Mouse (Mus musculus): ENCODE results near the gene Samd5. TPM values are rescaled to one million over a fixed set of nuclear protein-coding genes. Genes with fewer than 3 reads are reported as not detected.

Samd5 gene
- polyA plus RNA-seq, 1 experiment: 0.50 TPM

GRCm38 (mm10) chr10:9676418-9676786 lies 1.4 kb upstream of the Samd5 start:
- no peaks in the 10 kb centered on the region for H3K27me3 ChIP-seq (replicated peaks; ENCODE audit: control insufficient read depth, insufficient read depth, low read length)
- no peaks in the 10 kb centered on the region for H3K4me1 ChIP-seq (ENCODE audit: control insufficient read depth, insufficient read depth, low read length)
- no peak overlapping the region for H3K27ac ChIP-seq (ENCODE audit: insufficient read depth, low read depth, low read length)
- no peak for TF ChIP-seq CTCF (conservative IDR thresholded peaks at IDR 0.05; ENCODE audit: insufficient read depth, insufficient read length, low read depth, low read length)
- no peak for TF ChIP-seq POLR2A (IDR thresholded peaks at IDR 0.05; ENCODE audit: low read depth, low read length)
- DNase-seq: no peak
- 20% methylated on average over 7 of the region's 7 CpGs for WGBS
- no peak overlapping the region for H3K4me3 ChIP-seq (ENCODE audit: insufficient read depth, low read depth, low read length)
- no peaks in the 10 kb centered on the region for H3K36me3 ChIP-seq (ENCODE audit: control insufficient read depth, insufficient read depth, low read length)

- Histone ChIP-seq H3K27me3 (replicated peaks; ENCODE audit: control insufficient read depth, insufficient read depth, low read length) (no peaks in the 10 kb centered on the region), H3K4me3 (ENCODE audit: insufficient read depth, low read depth, low read length) (peak overlapping the region; percentile 52), H3K36me3 (ENCODE audit: control insufficient read depth, insufficient read depth, low read length) (no peaks in the 10 kb centered on the region), H3K27ac (ENCODE audit: insufficient read depth, low read depth, low read length) (no peak overlapping the region), H3K4me1 (ENCODE audit: control insufficient read depth, insufficient read depth, low read length) (no peaks in the 10 kb centered on the region)
- TF ChIP-seq CTCF (conservative IDR thresholded peaks at IDR 0.05; ENCODE audit: insufficient read depth, insufficient read length, low read depth, low read length) (no peak), POLR2A (IDR thresholded peaks at IDR 0.05; ENCODE audit: low read depth, low read length) (no peak)
- WGBS: 16% methylated on average over 36 of the region's 36 CpGs
- no peak for DNase-seq
These were observed 776 bp upstream of the Samd5 start for GRCm38 (mm10) chr10:9675550-9676417.

DNA sequence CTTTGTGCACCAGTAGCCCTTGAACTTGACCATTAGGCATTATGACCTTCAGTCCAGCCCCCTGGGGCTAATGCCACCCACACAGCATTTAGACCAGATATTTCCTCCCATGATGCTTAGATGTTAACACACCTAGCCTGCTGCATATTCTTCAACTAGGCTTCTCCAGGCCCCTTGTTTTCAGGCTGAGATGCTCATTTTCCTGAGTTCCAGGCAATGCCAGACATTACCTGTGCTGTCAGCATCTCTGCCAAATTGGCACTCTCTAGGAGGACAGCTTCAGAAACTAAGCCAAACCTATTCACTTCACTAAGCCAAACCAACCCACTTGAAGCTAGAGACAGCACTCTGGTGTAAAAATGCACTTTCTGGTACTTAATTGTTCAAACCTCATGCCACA lies 1.7 kb downstream of the Samd5 start:
- no peak overlapping the region for H3K4me3 ChIP-seq (ENCODE audit: insufficient read depth, low read depth, low read length)
- DNase-seq: no peak
- H3K4me1 ChIP-seq (ENCODE audit: control insufficient read depth, insufficient read depth, low read length): no peaks in the 10 kb centered on the region
- no peak for TF ChIP-seq CTCF (conservative IDR thresholded peaks at IDR 0.05; ENCODE audit: insufficient read depth, insufficient read length, low read depth, low read length)
- TF ChIP-seq POLR2A (IDR thresholded peaks at IDR 0.05; ENCODE audit: low read depth, low read length): no peak
- no peaks in the 10 kb centered on the region for H3K36me3 ChIP-seq (ENCODE audit: control insufficient read depth, insufficient read depth, low read length)
- H3K27ac ChIP-seq (ENCODE audit: insufficient read depth, low read depth, low read length): no peak overlapping the region
- no peaks in the 10 kb centered on the region for H3K27me3 ChIP-seq (replicated peaks; ENCODE audit: control insufficient read depth, insufficient read depth, low read length)

DNA sequence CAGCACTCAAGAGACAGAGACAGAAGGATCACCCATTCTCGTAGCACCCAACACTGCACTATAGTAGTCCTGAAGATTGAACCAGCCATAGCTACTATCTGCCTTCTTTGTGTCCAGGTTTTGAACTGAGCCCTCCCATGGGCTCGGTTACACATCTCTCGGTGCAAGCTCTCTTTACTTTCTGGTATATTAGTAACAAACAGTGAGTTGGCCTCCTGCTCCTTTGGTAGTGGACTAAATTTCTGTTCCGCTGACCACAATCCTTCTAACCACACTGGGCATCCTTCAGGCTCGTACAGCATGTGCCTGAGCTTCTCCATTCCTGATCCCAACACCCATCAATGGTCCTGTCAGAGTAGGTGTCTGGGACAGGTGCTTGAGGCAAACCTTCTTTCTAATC lies 2.3 kb downstream of the Samd5 start:
- H3K36me3 ChIP-seq (ENCODE audit: control insufficient read depth, insufficient read depth, low read length): no peaks in the 10 kb centered on the region
- no peaks in the 10 kb centered on the region for H3K27me3 ChIP-seq (replicated peaks; ENCODE audit: control insufficient read depth, insufficient read depth, low read length)
- no peak for TF ChIP-seq CTCF (conservative IDR thresholded peaks at IDR 0.05; ENCODE audit: insufficient read depth, insufficient read length, low read depth, low read length)
- TF ChIP-seq POLR2A (IDR thresholded peaks at IDR 0.05; ENCODE audit: low read depth, low read length): no peak
- no peak overlapping the region for H3K27ac ChIP-seq (ENCODE audit: insufficient read depth, low read depth, low read length)
- no peak for DNase-seq
- 96% methylated on average over 5 of the region's 5 CpGs for WGBS
- no peak overlapping the region for H3K4me3 ChIP-seq (ENCODE audit: insufficient read depth, low read depth, low read length)
- no peaks in the 10 kb centered on the region for H3K4me1 ChIP-seq (ENCODE audit: control insufficient read depth, insufficient read depth, low read length)

DNA sequence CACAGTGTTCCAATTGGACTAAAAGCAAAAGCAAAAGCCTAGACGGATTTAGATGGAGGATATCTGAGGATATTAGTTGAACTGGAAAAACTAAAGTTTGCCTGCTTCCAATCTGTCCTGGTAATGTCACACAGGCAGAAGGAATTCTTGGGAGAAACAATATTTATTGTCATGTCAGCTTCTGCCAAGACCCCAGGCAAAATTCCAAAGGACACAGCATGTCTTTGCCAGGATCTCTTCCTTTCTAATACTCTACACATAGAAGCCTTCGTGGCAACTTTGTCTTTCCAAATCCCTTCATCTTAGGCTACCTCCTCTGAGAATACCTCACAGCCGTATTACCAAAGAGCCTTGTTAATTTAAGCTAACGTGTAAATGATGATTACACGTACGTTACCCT lies 4.7 kb downstream of the Samd5 start:
- Histone ChIP-seq H3K4me3 (ENCODE audit: insufficient read depth, low read depth, low read length) (no peak overlapping the region), H3K4me1 (ENCODE audit: control insufficient read depth, insufficient read depth, low read length) (no peaks in the 10 kb centered on the region), H3K27me3 (replicated peaks; ENCODE audit: control insufficient read depth, insufficient read depth, low read length) (no peaks in the 10 kb centered on the region), H3K27ac (ENCODE audit: insufficient read depth, low read depth, low read length) (no peak overlapping the region), H3K36me3 (ENCODE audit: control insufficient read depth, insufficient read depth, low read length) (no peaks in the 10 kb centered on the region)
- no peak for DNase-seq
- TF ChIP-seq POLR2A (IDR thresholded peaks at IDR 0.05; ENCODE audit: low read depth, low read length): no peak
- no peak for TF ChIP-seq CTCF (conservative IDR thresholded peaks at IDR 0.05; ENCODE audit: insufficient read depth, insufficient read length, low read depth, low read length)
- 78% methylated on average over 6 of the region's 6 CpGs for WGBS

GRCm38 (mm10) chr10:9668791-9669190 lies 6.2 kb downstream of the Samd5 start:
- DNase-seq: no peak
- Histone ChIP-seq H3K4me1 (ENCODE audit: control insufficient read depth, insufficient read depth, low read length) (no peaks in the 10 kb centered on the region), H3K27ac (ENCODE audit: insufficient read depth, low read depth, low read length) (no peak overlapping the region), H3K27me3 (replicated peaks; ENCODE audit: control insufficient read depth, insufficient read depth, low read length) (no peaks in the 10 kb centered on the region), H3K4me3 (ENCODE audit: insufficient read depth, low read depth, low read length) (no peak overlapping the region), H3K36me3 (ENCODE audit: control insufficient read depth, insufficient read depth, low read length) (no peaks in the 10 kb centered on the region)
- WGBS: 82% methylated on average over 4 of the region's 4 CpGs
- TF ChIP-seq POLR2A (IDR thresholded peaks at IDR 0.05; ENCODE audit: low read depth, low read length): no peak
- TF ChIP-seq CTCF (conservative IDR thresholded peaks at IDR 0.05; ENCODE audit: insufficient read depth, insufficient read length, low read depth, low read length): no peak

GRCm38 (mm10) chr10:9652946-9653345 lies 22.1 kb downstream of the Samd5 start:
- 94% methylated on average over 5 of the region's 5 CpGs for whole genome bisulfite sequencing
- TF ChIP-seq POLR2A (IDR thresholded peaks at IDR 0.05; ENCODE audit: low read depth, low read length) (no peak), CTCF (conservative IDR thresholded peaks at IDR 0.05; ENCODE audit: insufficient read depth, insufficient read length, low read depth, low read length) (no peak)
- H3K36me3 ChIP-seq (ENCODE audit: control insufficient read depth, insufficient read depth, low read length): no peaks in the 10 kb centered on the region
- H3K4me1 ChIP-seq (ENCODE audit: control insufficient read depth, insufficient read depth, low read length): no peaks in the 10 kb centered on the region
- DNase-seq: no peak
- no peak overlapping the region for H3K27ac ChIP-seq (ENCODE audit: insufficient read depth, low read depth, low read length)
- H3K4me3 ChIP-seq (ENCODE audit: insufficient read depth, low read depth, low read length): no peak overlapping the region
- H3K27me3 ChIP-seq (replicated peaks; ENCODE audit: control insufficient read depth, insufficient read depth, low read length): no peaks in the 10 kb centered on the region

All from kidney, adult 2 months (tissue).